Mouse (Mus musculus) embryonic facial prominence, embryonic 14.5 days (tissue): ENCODE results near the gene Ntan1. TPM values are rescaled to one million over a fixed set of nuclear protein-coding genes. Genes with fewer than 3 reads are reported as not detected.

Source experiments
- ATAC-seq: fragments of 200-750 bp; cut with Nextera tagmentation; 2 replicates; pipeline ENCODE4 v1.8.0; 2017; ENCODE audit warnings: low read depth, moderate number of reproducible peaks, moderate TSS enrichment
- DNase-seq: peaks from one replicate; pipeline ENCODE4 v3.0.0-alpha.2; 2015; ENCODE audit warnings: low spot score
- H3K27ac ChIP-seq: fragments of 300-500 bp; sonication (generic); replicated peaks from 2 replicates; pipeline ENCODE4 v1.5.1; 2014; ENCODE audit warnings: low read depth, mild to moderate bottlenecking, low read length, moderate library complexity
- H3K27me3 ChIP-seq: fragments of 300-500 bp; sonication (generic); replicated peaks from 2 replicates; pipeline ENCODE4 v1.6.1; 2014; ENCODE audit warnings: low read length; ENCODE audit not compliant: control insufficient read depth, insufficient read depth
- H3K36me3 ChIP-seq: fragments of 300-500 bp; sonication (generic); 2 replicates; pipeline ENCODE4 v1.6.1; 2014; ENCODE audit warnings: low read length, mixed read lengths; ENCODE audit not compliant: control insufficient read depth, insufficient read depth
- H3K4me1 ChIP-seq: fragments of 300-500 bp; sonication (generic); 2 replicates; pipeline ENCODE4 v1.6.1; 2014; ENCODE audit warnings: antibody characterized with exemption, low read length; ENCODE audit not compliant: control insufficient read depth, insufficient read depth
- H3K4me2 ChIP-seq: fragments of 300-500 bp; sonication (generic); 2 replicates; pipeline ENCODE4 v1.6.1; 2014; ENCODE audit warnings: low read depth, mild to moderate bottlenecking, low read length, moderate library complexity, mixed read lengths
- H3K4me3 ChIP-seq: fragments of 300-500 bp; sonication (generic); 2 replicates; pipeline ENCODE4 v1.5.1; 2014; ENCODE audit warnings: low read depth, mild to moderate bottlenecking, low read length
- H3K9ac ChIP-seq: fragments of 300-500 bp; sonication (generic); 2 replicates; pipeline ENCODE4 v1.6.1; 2014; ENCODE audit warnings: low read depth, mild to moderate bottlenecking, low read length, moderate library complexity, mixed read lengths
- H3K9me3 ChIP-seq: fragments of 300-500 bp; sonication (generic); 2 replicates; pipeline ENCODE4 v1.6.1; 2016; ENCODE audit warnings: low read length; ENCODE audit not compliant: control insufficient read depth
- WGBS: fragments of 180-500 bp; shearing (Covaris S2); extraction: QIAGEN DNeasy Blood & Tissue Kit; methylation state at CpG from one replicate; pipeline ENCODE4 v1.1.7; 2014; 5-methylcytosine and 5-hydroxymethylcytosine counted together
- polyA plus RNA-seq: library from polyadenylated mRNA; unstranded; fragments of >200 nt; fragmentation: Nextera tagmentation; extraction: Ambion mirVana; gene quantifications from 2 replicates; pipeline ENCODE4 v1.2.1, GENCODE M21; 2014

The Ntan1 gene
- polyA plus RNA-seq, 1 experiment from 2014 or later = 178 TPM

DNA sequence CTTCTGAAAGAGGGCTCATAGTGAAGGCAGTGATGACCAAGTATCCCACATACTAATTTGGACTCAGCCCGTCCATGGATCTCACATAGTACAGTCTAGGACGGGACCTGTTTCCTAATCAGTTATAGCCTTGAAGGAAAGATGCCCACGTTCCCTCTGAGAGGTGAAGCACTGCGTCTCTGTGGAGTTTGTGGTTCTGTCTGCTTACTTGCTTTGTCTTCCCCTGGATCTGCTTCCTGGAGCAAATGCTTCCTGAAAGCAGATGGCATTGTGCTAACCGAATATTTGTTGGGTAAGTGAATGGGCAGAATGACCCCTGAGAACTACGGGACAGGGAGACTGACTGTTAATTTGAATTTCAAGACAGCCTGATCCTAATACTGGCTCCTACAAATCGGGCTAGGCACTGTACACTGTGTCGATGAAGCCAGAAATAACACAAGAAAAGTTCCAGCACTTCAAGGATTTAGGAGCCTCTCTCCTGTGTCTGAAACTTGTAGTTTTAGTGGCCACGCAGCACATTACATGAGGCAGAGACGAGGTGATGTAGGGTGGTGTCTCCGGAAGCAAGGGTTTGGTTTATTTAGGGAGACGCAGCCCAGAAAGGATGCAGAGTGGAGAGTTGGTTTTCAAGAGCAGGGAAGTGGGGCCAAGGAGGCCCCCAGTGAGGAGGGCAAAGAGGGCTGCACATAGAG, 1.3 kb downstream of the Ntan1 start:
- ATAC-seq (no peak), DNase-seq (no peak)
- H3K36me3 ChIP-seq = peaks cover 13% of the 10 kb centered on the region; the same call in 1 of the 2 replicates
- H3K27ac ChIP-seq = peak overlapping the region; percentile 96
- H3K4me2 ChIP-seq = peak overlapping the region; percentile 71
- H3K4me3 ChIP-seq = peak overlapping the region; percentile 82
- no peaks in the 10 kb centered on the region for H3K9me3 ChIP-seq
- H3K4me1 ChIP-seq = peaks cover 13% of the 10 kb centered on the region
- WGBS = 28% methylated on average over 12 of the region's 12 CpGs
- no peaks in the 10 kb centered on the region for H3K27me3 ChIP-seq
- peak overlapping the region; percentile 92 for H3K9ac ChIP-seq

DNA sequence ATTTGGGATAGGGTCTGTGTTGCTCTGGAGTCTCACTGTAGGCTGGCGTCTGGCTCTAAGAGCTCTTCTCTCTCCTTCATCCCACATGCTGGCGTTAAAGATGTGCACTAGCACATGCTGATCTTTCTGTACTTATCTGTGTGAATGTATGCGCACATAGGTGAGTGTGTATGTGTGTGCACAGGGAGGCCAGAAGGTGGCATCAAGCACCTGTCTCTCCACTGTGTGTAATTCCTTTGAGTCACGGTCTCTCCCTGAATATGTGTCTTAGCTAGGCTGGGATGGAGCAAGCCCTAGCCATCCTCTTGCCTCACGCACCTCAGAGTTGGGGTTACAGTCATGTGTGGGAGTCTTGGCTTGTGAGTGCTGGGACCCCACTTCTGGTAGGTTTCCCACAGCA, 2.1 kb downstream of the Ntan1 start:
- Histone ChIP-seq H3K27me3 (no peaks in the 10 kb centered on the region), H3K36me3 (peaks cover 6% of the 10 kb centered on the region; the same call in 1 of the 2 replicates), H3K4me1 (peaks cover 13% of the 10 kb centered on the region), H3K27ac (no peak overlapping the region), H3K9ac (peak overlapping the region; percentile 92; the same call in 1 of the 2 replicates), H3K4me3 (no peak overlapping the region; the same call in 1 of the 2 replicates), H3K9me3 (no peaks in the 10 kb centered on the region), H3K4me2 (peak overlapping the region; percentile 71)
- 91% methylated on average over 5 of the region's 5 CpGs for WGBS
- DNase-seq (no peak), ATAC-seq (no peak)

DNA sequence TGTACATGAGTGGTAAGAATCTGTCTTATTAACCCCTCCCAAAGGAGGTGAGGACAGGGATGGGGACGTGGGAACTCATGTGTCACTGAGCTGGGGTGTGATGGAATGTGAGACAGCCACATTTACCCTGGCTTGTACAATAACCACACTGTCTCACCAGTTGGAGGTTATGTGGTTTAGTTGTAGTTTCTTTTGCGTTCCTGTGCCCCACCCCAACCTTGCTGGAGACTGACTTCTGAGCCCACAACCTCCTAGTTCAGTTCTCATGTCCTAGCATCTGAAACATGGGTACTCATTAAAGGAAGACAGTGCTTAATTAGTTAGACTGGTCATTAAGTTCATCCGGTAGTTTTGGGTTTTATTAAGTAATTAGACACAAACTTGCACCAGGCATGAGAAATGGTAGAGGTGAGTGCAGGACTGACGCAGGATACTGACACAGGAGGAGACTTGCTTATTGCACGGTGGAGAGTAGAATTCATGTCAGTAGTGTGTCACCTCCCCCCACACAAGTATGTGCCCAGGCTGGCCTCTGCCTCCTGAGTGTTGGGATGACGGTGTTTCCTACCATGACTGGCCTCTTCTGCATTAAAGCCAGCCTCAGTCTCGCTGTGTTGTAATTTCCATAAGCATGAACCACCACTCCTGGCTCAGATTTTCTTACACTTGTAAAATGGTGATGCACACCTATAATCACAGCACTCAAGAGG, 7.3 kb downstream of the Ntan1 start:
- Histone ChIP-seq H3K9ac (no peak overlapping the region), H3K27ac (no peak overlapping the region), H3K27me3 (no peaks in the 10 kb centered on the region), H3K4me2 (no peak overlapping the region), H3K4me1 (peaks cover 5% of the 10 kb centered on the region; the same call in 1 of the 2 replicates), H3K36me3 (peaks cover 49% of the 10 kb centered on the region), H3K4me3 (no peak overlapping the region), H3K9me3 (no peaks in the 10 kb centered on the region)
- ATAC-seq = peak; percentile 44; the same call in 1 of the 2 replicates
- WGBS = 69% methylated on average over 7 of the region's 7 CpGs
- peak; percentile 41 for DNase-seq

DNA sequence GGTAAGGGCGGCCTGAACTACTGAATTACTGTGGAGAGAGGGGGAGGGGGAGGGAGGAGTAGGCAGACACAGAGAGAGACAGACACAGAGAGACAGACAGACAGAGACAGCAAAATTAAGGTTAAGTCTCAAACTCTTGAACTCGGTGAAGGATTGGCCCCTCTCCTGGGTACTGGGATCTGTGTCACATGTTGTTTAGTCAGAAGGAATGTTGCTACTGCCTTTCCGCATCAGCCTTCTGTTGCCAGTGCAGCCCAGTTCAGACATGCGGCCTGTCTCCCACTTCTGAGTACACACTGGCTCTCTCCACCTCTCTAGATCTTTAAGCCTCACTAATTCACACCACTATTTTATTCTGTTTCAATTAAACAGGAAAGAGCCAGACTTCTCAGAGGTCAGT, 7.9 kb downstream of the Ntan1 start:
- Histone ChIP-seq H3K27ac (no peak overlapping the region), H3K36me3 (peaks cover 55% of the 10 kb centered on the region), H3K4me3 (no peak overlapping the region), H3K27me3 (no peaks in the 10 kb centered on the region), H3K4me1 (peaks cover 4% of the 10 kb centered on the region; the same call in 1 of the 2 replicates), H3K4me2 (no peak overlapping the region), H3K9ac (no peak overlapping the region), H3K9me3 (no peaks in the 10 kb centered on the region)
- ATAC-seq = peak; percentile 19; the same call in 1 of the 2 replicates
- no peak for DNase-seq
- 86% methylated on average over 4 of the region's 4 CpGs for WGBS

DNA sequence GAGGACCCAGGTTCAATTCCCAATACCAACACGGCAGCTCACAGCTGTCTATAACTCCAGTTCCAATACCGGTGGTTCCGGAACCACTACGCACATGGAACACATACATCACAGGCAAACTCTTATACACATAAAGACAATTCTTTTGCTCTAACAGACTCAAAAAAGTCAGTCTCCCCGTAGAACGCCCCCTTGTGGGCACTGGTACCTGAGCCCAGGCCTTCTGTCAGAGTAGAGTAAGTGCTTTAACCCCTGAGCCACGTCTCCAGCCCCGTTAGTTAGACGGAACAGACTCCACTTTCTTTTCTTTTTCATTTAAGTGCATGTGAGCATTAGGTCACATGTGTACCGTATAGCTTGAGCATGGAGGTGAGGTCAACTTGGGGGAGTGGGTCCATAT, 11.8 kb downstream of the Ntan1 start:
- WGBS = 89% methylated on average over 10 of the region's 10 CpGs
- no peak for DNase-seq
- no peaks in the 10 kb centered on the region for H3K27me3 ChIP-seq
- peaks cover 88% of the 10 kb centered on the region for H3K36me3 ChIP-seq
- H3K27ac ChIP-seq = no peak overlapping the region
- H3K4me1 ChIP-seq = no peaks in the 10 kb centered on the region
- ATAC-seq = no peak
- H3K4me2 ChIP-seq = no peak overlapping the region
- H3K9ac ChIP-seq = no peak overlapping the region
- H3K9me3 ChIP-seq = no peaks in the 10 kb centered on the region
- no peak overlapping the region for H3K4me3 ChIP-seq

DNA sequence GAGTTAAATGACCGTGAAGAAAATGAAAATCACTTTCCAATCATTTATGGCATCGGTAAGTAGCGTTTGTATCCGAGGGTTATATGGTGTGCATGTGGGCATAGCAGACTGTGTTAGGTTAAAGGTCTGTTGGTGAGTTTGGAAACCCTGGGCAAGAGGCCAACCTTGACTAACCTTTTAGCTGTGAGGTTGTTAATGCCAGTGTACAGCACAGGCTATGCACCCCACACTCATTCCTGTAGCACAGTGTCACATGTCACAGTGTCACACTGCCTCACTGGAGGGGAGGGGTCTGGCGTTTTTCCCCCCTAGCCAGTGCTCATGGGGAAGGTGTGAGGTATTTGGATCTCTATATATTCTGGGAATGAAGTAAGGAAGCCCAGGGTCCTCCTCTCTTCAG, 13.0 kb downstream of the Ntan1 start:
- 89% methylated on average over 5 of the region's 5 CpGs for WGBS
- Histone ChIP-seq H3K36me3 (peaks cover 99% of the 10 kb centered on the region), H3K9ac (no peak overlapping the region), H3K27me3 (no peaks in the 10 kb centered on the region), H3K4me3 (no peak overlapping the region), H3K4me1 (no peaks in the 10 kb centered on the region), H3K4me2 (no peak overlapping the region), H3K9me3 (no peaks in the 10 kb centered on the region), H3K27ac (no peak overlapping the region)
- ATAC-seq (no peak), DNase-seq (no peak)

DNA sequence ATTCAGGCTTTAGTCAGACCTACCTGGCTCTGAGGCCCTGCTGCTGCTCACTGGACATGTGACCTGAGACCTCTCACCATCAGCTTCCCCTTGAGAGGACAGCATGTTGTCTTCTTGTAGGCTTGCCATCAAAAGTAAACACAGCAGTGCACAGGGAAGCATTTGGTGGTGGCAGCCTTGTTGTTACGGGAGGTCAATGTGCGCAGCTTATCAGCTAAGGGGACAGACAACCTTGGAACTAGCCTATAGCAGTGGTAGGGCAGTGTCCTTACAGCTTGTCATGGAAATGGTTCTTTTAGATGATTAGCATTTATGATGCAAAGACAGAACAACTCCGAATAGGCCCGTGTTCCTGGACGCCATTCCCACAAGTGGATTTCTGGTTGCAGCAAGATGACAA, 15.7 kb downstream of the Ntan1 start:
- Histone ChIP-seq H3K4me2 (no peak overlapping the region), H3K27me3 (no peaks in the 10 kb centered on the region), H3K9ac (no peak overlapping the region), H3K9me3 (no peaks in the 10 kb centered on the region), H3K4me1 (no peaks in the 10 kb centered on the region), H3K27ac (no peak overlapping the region), H3K4me3 (no peak overlapping the region), H3K36me3 (peaks cover 98% of the 10 kb centered on the region)
- no peak for ATAC-seq
- no peak for DNase-seq
- 93% methylated on average over 5 of the region's 5 CpGs for WGBS

DNA sequence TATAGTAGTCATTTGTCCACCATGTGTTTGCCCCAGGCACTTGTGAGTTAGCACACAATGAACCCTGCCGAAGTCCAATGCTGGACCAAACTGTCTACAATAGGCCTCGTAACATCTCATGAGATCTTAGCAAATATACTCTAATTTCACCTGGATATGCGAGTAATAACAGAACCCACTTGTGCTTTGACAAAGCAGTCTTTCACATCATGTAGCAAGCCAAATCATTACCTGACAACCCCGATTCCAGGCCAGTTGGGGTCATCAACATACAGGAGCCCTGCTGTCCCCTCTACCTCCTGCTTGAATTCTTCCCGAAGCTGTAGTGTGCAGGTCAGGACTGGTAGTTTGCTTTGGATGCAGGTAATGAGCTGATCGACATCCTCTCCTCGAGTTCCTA, 21.4 kb downstream of the Ntan1 start:
- Histone ChIP-seq H3K36me3 (peaks cover 96% of the 10 kb centered on the region), H3K27me3 (no peaks in the 10 kb centered on the region), H3K4me2 (no peak overlapping the region), H3K9me3 (no peaks in the 10 kb centered on the region), H3K4me3 (no peak overlapping the region), H3K4me1 (no peaks in the 10 kb centered on the region), H3K27ac (no peak overlapping the region), H3K9ac (no peak overlapping the region)
- no peak for ATAC-seq
- WGBS = 88% methylated on average over 7 of the region's 7 CpGs
- no peak for DNase-seq
